Mouse (Mus musculus): ENCODE data around the gene Ttll6. TPM values are rescaled to one million over a fixed set of nuclear protein-coding genes. Genes with fewer than 3 reads are reported as not detected.
"Not testable (repeated sequence)": the region's sequence is repeated elsewhere in the genome, so short reads cannot be mapped to it uniquely, and the experiment has no call there.

The Ttll6 gene
- polyA plus RNA-seq, 1 experiment from 2014 or later = 0.08 TPM

GRCm38 (mm10) chr11:96122806-96123205, 10.8 kb upstream of the Ttll6 start:
- H3K4me3 ChIP-seq; H3K36me3 ChIP-seq; H3K27ac ChIP-seq; DNase-seq (ENCODE audit: low spot score); H3K9me3 ChIP-seq: not testable (repeated sequence)
- peaks cover 11% of the 10 kb centered on the region for H3K4me1 ChIP-seq (replicated peaks)
- peaks cover 60% of the 10 kb centered on the region for H3K27me3 ChIP-seq (ENCODE audit: insufficient read depth, poor library complexity, severe bottlenecking)
- whole genome bisulfite sequencing = 67% methylated on average over 4 of the region's 4 CpGs

- peak; percentile 53 for DNase-seq (ENCODE audit: low spot score)
- Histone ChIP-seq H3K27me3 (ENCODE audit: insufficient read depth, poor library complexity, severe bottlenecking) (peaks cover 60% of the 10 kb centered on the region), H3K9me3 (no peaks in the 10 kb centered on the region), H3K36me3 (no peaks in the 10 kb centered on the region), H3K4me1 (replicated peaks) (peaks cover 11% of the 10 kb centered on the region), H3K27ac (no peak overlapping the region; the same call in 1 of the 2 replicates), H3K4me3 (peak overlapping the region; percentile 57)
- 2% methylated on average over 45 of the region's 45 CpGs for WGBS
Measured at GRCm38 (mm10) chr11:96124052-96124914, 9.3 kb upstream of the Ttll6 start.

GRCm38 (mm10) chr11:96130606-96131005, 3.0 kb upstream of the Ttll6 start:
- Histone ChIP-seq H3K9me3 (no peaks in the 10 kb centered on the region), H3K36me3 (no peaks in the 10 kb centered on the region), H3K27ac (no peak overlapping the region), H3K4me1 (replicated peaks) (peaks cover 10% of the 10 kb centered on the region), H3K4me3 (no peak overlapping the region), H3K27me3 (ENCODE audit: insufficient read depth, poor library complexity, severe bottlenecking) (peaks cover 55% of the 10 kb centered on the region)
- 69% methylated on average over 10 of the region's 10 CpGs for WGBS
- no peak for DNase-seq (ENCODE audit: low spot score)

GRCm38 (mm10) chr11:96135847-96136246, 2.3 kb downstream of the Ttll6 start:
- H3K4me3 ChIP-seq = no peak overlapping the region

GRCm38 (mm10) chr11:96140726-96141175, 7.2 kb downstream of the Ttll6 start:
- Histone ChIP-seq H3K27ac (no peak overlapping the region), H3K27me3 (ENCODE audit: insufficient read depth, poor library complexity, severe bottlenecking) (peaks cover 48% of the 10 kb centered on the region), H3K9me3 (no peaks in the 10 kb centered on the region), H3K4me1 (replicated peaks) (peaks cover 14% of the 10 kb centered on the region), H3K4me3 (no peak overlapping the region), H3K36me3 (no peaks in the 10 kb centered on the region)
- WGBS = 42% methylated on average over 4 of the region's 4 CpGs
- DNase-seq (ENCODE audit: low spot score) = no peak

More at GRCm38 (mm10) chr11:96135847-96136246, 2.3 kb downstream of the Ttll6 start:
- Histone ChIP-seq H3K27ac (no peak overlapping the region), H3K9me3 (no peaks in the 10 kb centered on the region), H3K4me1 (replicated peaks) (peaks cover 10% of the 10 kb centered on the region), H3K27me3 (ENCODE audit: insufficient read depth, poor library complexity, severe bottlenecking) (peaks cover 59% of the 10 kb centered on the region), H3K36me3 (no peaks in the 10 kb centered on the region)
- WGBS = 89% methylated on average over 8 of the region's 8 CpGs
- DNase-seq (ENCODE audit: low spot score) = no peak

GRCm38 (mm10) chr11:96143766-96144165, 10.2 kb downstream of the Ttll6 start:
- no peaks in the 10 kb centered on the region for H3K36me3 ChIP-seq
- H3K27ac ChIP-seq = no peak overlapping the region
- peaks cover 18% of the 10 kb centered on the region for H3K4me1 ChIP-seq (replicated peaks)
- peaks cover 66% of the 10 kb centered on the region for H3K27me3 ChIP-seq (ENCODE audit: insufficient read depth, poor library complexity, severe bottlenecking)
- 66% methylated on average over 4 of the region's 4 CpGs for WGBS
- H3K4me3 ChIP-seq = no peak overlapping the region
- H3K9me3 ChIP-seq = no peaks in the 10 kb centered on the region
- DNase-seq (ENCODE audit: low spot score) = no peak

GRCm38 (mm10) chr11:96145622-96146270, 12.2 kb downstream of the Ttll6 start:
- Histone ChIP-seq H3K4me1 (replicated peaks) (peaks cover 18% of the 10 kb centered on the region), H3K9me3 (no peaks in the 10 kb centered on the region), H3K36me3 (no peaks in the 10 kb centered on the region), H3K27ac (peak overlapping the region; percentile 40; the same call in 1 of the 2 replicates), H3K27me3 (ENCODE audit: insufficient read depth, poor library complexity, severe bottlenecking) (peaks cover 72% of the 10 kb centered on the region), H3K4me3 (peak overlapping the region; percentile 30)
- WGBS = 3% methylated on average over 15 of the region's 15 CpGs
- DNase-seq (ENCODE audit: low spot score) = peak; percentile 77

GRCm38 (mm10) chr11:96147471-96147870, 13.9 kb downstream of the Ttll6 start:
- DNase-seq (ENCODE audit: low spot score) = no peak
- Histone ChIP-seq H3K36me3 (no peaks in the 10 kb centered on the region), H3K9me3 (no peaks in the 10 kb centered on the region), H3K4me1 (replicated peaks) (peaks cover 13% of the 10 kb centered on the region), H3K4me3 (no peak overlapping the region), H3K27ac (no peak overlapping the region), H3K27me3 (ENCODE audit: insufficient read depth, poor library complexity, severe bottlenecking) (peaks cover 87% of the 10 kb centered on the region)
- WGBS = 77% methylated on average over 6 of the region's 6 CpGs

- no peak for DNase-seq (ENCODE audit: low spot score)
- Histone ChIP-seq H3K9me3 (no peaks in the 10 kb centered on the region), H3K4me1 (replicated peaks) (no peaks in the 10 kb centered on the region), H3K4me3 (no peak overlapping the region), H3K27ac (no peak overlapping the region), H3K36me3 (no peaks in the 10 kb centered on the region), H3K27me3 (ENCODE audit: insufficient read depth, poor library complexity, severe bottlenecking) (peaks cover 86% of the 10 kb centered on the region)
- 64% methylated on average over 12 of the region's 12 CpGs for WGBS
Measured at GRCm38 (mm10) chr11:96164769-96165168, 31.2 kb downstream of the Ttll6 start.

- Histone ChIP-seq H3K36me3 (no peaks in the 10 kb centered on the region), H3K27ac (no peak overlapping the region)
Measured at GRCm38 (mm10) chr11:96168125-96168524, 34.5 kb downstream of the Ttll6 start.

GRCm38 (mm10) chr11:96169016-96169415, 35.4 kb downstream of the Ttll6 start:
- 22% methylated on average over 7 of the region's 7 CpGs for WGBS
- H3K9me3 ChIP-seq = no peaks in the 10 kb centered on the region
- H3K36me3 ChIP-seq = no peaks in the 10 kb centered on the region

More at GRCm38 (mm10) chr11:96168125-96168524, 34.5 kb downstream of the Ttll6 start:
- no peaks in the 10 kb centered on the region for H3K9me3 ChIP-seq
- 40% methylated on average over 9 of the region's 9 CpGs for WGBS
- H3K4me3 ChIP-seq = no peak overlapping the region
- peaks cover 100% of the 10 kb centered on the region for H3K27me3 ChIP-seq (ENCODE audit: insufficient read depth, poor library complexity, severe bottlenecking)
- DNase-seq (ENCODE audit: low spot score) = no peak
- H3K4me1 ChIP-seq (replicated peaks) = peaks cover 7% of the 10 kb centered on the region; the same call in 1 of the 2 replicates

GRCm38 (mm10) chr11:96170711-96171379, 37.3 kb downstream of the Ttll6 start:
- H3K36me3 ChIP-seq = no peaks in the 10 kb centered on the region
- DNase-seq (ENCODE audit: low spot score) = peak; percentile 45
- peaks cover 100% of the 10 kb centered on the region for H3K27me3 ChIP-seq (ENCODE audit: insufficient read depth, poor library complexity, severe bottlenecking)
- H3K4me3 ChIP-seq = no peak overlapping the region
- no peak overlapping the region for H3K27ac ChIP-seq
- WGBS = 1% methylated on average over 20 of the region's 20 CpGs
- H3K4me1 ChIP-seq (replicated peaks) = peaks cover 7% of the 10 kb centered on the region; the same call in 1 of the 2 replicates
- H3K9me3 ChIP-seq = no peaks in the 10 kb centered on the region

More at GRCm38 (mm10) chr11:96169016-96169415, 35.4 kb downstream of the Ttll6 start:
- DNase-seq (ENCODE audit: low spot score) = peak; percentile 7
- Histone ChIP-seq H3K27ac (no peak overlapping the region), H3K4me1 (replicated peaks) (peaks cover 7% of the 10 kb centered on the region; the same call in 1 of the 2 replicates), H3K4me3 (no peak overlapping the region), H3K27me3 (ENCODE audit: insufficient read depth, poor library complexity, severe bottlenecking) (peaks cover 100% of the 10 kb centered on the region)

Measured in hindbrain, embryonic 10.5 days (tissue).